39 mouse cellular contexts compared by ENCODE assay signal in the genomic region with DNA sequence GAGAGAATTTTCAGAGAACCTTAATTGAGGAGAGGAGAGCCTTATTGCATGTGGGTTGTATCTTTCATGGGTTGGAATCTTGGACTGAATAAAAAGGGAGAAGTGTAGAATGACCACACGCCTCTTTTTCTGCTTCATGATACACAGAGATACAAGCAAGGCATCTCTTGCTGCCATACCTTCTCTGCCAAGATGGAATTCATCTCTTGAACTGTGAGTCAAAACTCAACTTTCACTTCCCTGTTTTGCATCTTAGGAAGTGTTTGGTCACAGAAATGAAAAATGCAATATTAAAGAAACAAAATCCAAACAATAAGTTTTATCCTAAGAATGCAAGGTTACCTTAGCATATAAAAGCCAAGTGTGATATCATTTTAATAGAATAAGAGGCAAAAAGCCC. TPM values are rescaled to one million over a fixed set of nuclear protein-coding genes. Genes with fewer than 3 reads are reported as not detected.
"Had no signal": no experiment of that assay in that cellular context is flagged by ENCODE, and none has a peak within 500 bp of the region (broad histone marks: within the 10 kb centered on the region; RNA-seq: fewer than 3 reads in every experiment).

No protein-coding gene starts in this region.

- H3K4me2 ChIP-seq: heart, embryonic 12.5 days; hindbrain, embryonic 12.5 days; hindbrain, embryonic 14.5 days; intestine, embryonic 15.5 days; limb, embryonic 13.5 days; limb, embryonic 15.5 days; liver, embryonic 11.5 days; liver, embryonic 13.5 days had no signal

- DNase-seq: gastrocnemius, adult 2 months; gastrocnemius, postnatal 14 days; gastrocnemius, postnatal 36 days; heart, adult 18-20 months; heart, postnatal 10 days; heart, postnatal 4 days; kidney, adult 18-20 months; kidney, adult 8-10 months; kidney, postnatal 14 days; kidney, postnatal 36 days; layer of hippocampus, adult 9-11 months; layer of hippocampus, postnatal 36 days; left cerebral cortex, postnatal 4 days; liver, embryonic 13.5 days had no signal

- H3K27me3 ChIP-seq: heart, embryonic 12.5 days; hindbrain, embryonic 12.5 days; intestine, embryonic 15.5 days; limb, embryonic 13.5 days; limb, embryonic 15.5 days; liver, embryonic 13.5 days had no signal

- H3K9ac ChIP-seq: heart, embryonic 12.5 days; hindbrain, embryonic 12.5 days; hindbrain, embryonic 14.5 days; intestine, embryonic 15.5 days; limb, embryonic 13.5 days; limb, embryonic 15.5 days; liver, embryonic 13.5 days had no signal

- H3K9me3 ChIP-seq: heart, embryonic 10.5 days; heart, embryonic 12.5 days; hindbrain, embryonic 10.5 days; hindbrain, embryonic 12.5 days; intestine, embryonic 15.5 days; limb, embryonic 13.5 days; limb, embryonic 15.5 days; liver, embryonic 13.5 days had no signal

- ATAC-seq: hindbrain, embryonic 16.5 days; inflammation-experienced regulatory T-cells, adult 6 months; intestine, embryonic 15.5 days; intestine, postnatal 0 days had no signal

- H3K4me1 ChIP-seq: heart, embryonic 10.5 days; hindbrain, embryonic 10.5 days; hindbrain, embryonic 12.5 days; intestine, embryonic 15.5 days; limb, embryonic 13.5 days; limb, embryonic 15.5 days; liver, embryonic 13.5 days had no signal

- H3K4me3 ChIP-seq: gastrocnemius, adult 2 months; heart, embryonic 10.5 days; heart, embryonic 12.5 days; hindbrain, embryonic 10.5 days; hindbrain, embryonic 12.5 days; intestine, embryonic 15.5 days; limb, embryonic 13.5 days; limb, embryonic 15.5 days; liver, embryonic 13.5 days had no signal

- H3K36me3 ChIP-seq: heart, embryonic 10.5 days; heart, embryonic 12.5 days; hindbrain, embryonic 10.5 days; hindbrain, embryonic 12.5 days; intestine, embryonic 15.5 days; limb, embryonic 13.5 days; limb, embryonic 15.5 days; liver, embryonic 13.5 days had no signal

- H3K27ac ChIP-seq: gastrocnemius, adult 2 months; heart, embryonic 10.5 days; hindbrain, embryonic 10.5 days; hindbrain, embryonic 12.5 days; hindbrain, embryonic 14.5 days; intestine, embryonic 15.5 days; kidney, postnatal 0 days; limb, embryonic 13.5 days; limb, embryonic 15.5 days; liver, embryonic 13.5 days had no signal

RNA-seq across cellular contexts. Expression of gene Capn13, which starts 40.1 kb away (rescaled TPM):
- total RNA-seq: gastrocnemius, adult 2 months; gastrocnemius, postnatal 14 days; gastrocnemius, postnatal 36 days; heart, adult 18-20 months; heart, adult 8-10 months; heart, postnatal 10 days; heart, postnatal 25 days; heart, postnatal 4 days; layer of hippocampus, adult 18-20 months; layer of hippocampus, adult 8-10 months; layer of hippocampus, postnatal 14 days; layer of hippocampus, postnatal 36 days; left cerebral cortex, adult 18-20 months; left cerebral cortex, adult 8-10 months; left cerebral cortex, postnatal 10 days; left cerebral cortex, postnatal 25 days; left cerebral cortex, postnatal 4 days had no signal
- polyA plus RNA-seq: frontal cortex, adult 2 months; heart, embryonic 10.5 days; heart, embryonic 12.5 days; heart, embryonic 16.5 days; hindbrain, embryonic 12.5 days; inflammation-experienced regulatory T-cells, adult 6 months; limb, embryonic 11.5 days; limb, embryonic 13.5 days; limb, embryonic 15.5 days; liver, embryonic 11.5 days; liver, embryonic 13.5 days had no signal
